Mouse (Mus musculus) left cerebral cortex, adult 9 months (tissue): ENCODE measurements around the gene Ak5.

Source experiments
- DNase-seq, 2 experiments: peaks; one replicate each; pipeline ENCODE4 v3.0.0; 2022; ENCODE audit warnings: low spot score in 2 of 2

The Ak5 gene

GRCm38 (mm10) chr3:152520074-152520473, 148.1 kb downstream of the Ak5 start:
- DNase-seq, result no peak

- no peak for DNase-seq
These were observed 148.6 kb downstream of the Ak5 start for GRCm38 (mm10) chr3:152519556-152519955.

GRCm38 (mm10) chr3:152516569-152516968, 151.6 kb downstream of the Ak5 start:
- DNase-seq, result no peak

GRCm38 (mm10) chr3:152515959-152516358, 152.2 kb downstream of the Ak5 start:
- DNase-seq, result no peak

- DNase-seq, result no peak
These were observed 155.6 kb downstream of the Ak5 start for GRCm38 (mm10) chr3:152512517-152512916.

- no peak for DNase-seq
These were observed 158.9 kb downstream of the Ak5 start for GRCm38 (mm10) chr3:152509268-152509667.

- no peak for DNase-seq
These were observed 159.7 kb downstream of the Ak5 start for GRCm38 (mm10) chr3:152508419-152508993.

GRCm38 (mm10) chr3:152507900-152508299, 160.3 kb downstream of the Ak5 start:
- no peak for DNase-seq

- no peak for DNase-seq
These were observed 169.0 kb downstream of the Ak5 start for GRCm38 (mm10) chr3:152498968-152499696.

- DNase-seq, result no peak
These were observed 170.3 kb downstream of the Ak5 start for GRCm38 (mm10) chr3:152497842-152498241.

- no peak for DNase-seq
These were observed 171.1 kb downstream of the Ak5 start for GRCm38 (mm10) chr3:152497084-152497483.

- no peak for DNase-seq
These were observed 172.7 kb downstream of the Ak5 start for GRCm38 (mm10) chr3:152495415-152495898.

- DNase-seq, result no peak
These were observed 173.3 kb downstream of the Ak5 start for GRCm38 (mm10) chr3:152494667-152495360.

- DNase-seq, result no peak
These were observed 174.3 kb downstream of the Ak5 start for GRCm38 (mm10) chr3:152493813-152494212.

GRCm38 (mm10) chr3:152492241-152492640, 175.9 kb downstream of the Ak5 start:
- no peak for DNase-seq

GRCm38 (mm10) chr3:152490423-152490822, 177.7 kb downstream of the Ak5 start:
- no peak for DNase-seq

- no peak for DNase-seq
These were observed 179.2 kb downstream of the Ak5 start for GRCm38 (mm10) chr3:152488964-152489363.

GRCm38 (mm10) chr3:152484206-152484605, 184.0 kb downstream of the Ak5 start:
- DNase-seq, result peak; percentile 42 to 55

- DNase-seq, result no peak
These were observed 184.4 kb downstream of the Ak5 start for GRCm38 (mm10) chr3:152483800-152484199.

GRCm38 (mm10) chr3:152482182-152482581, 186.0 kb downstream of the Ak5 start:
- no peak for DNase-seq

GRCm38 (mm10) chr3:152480336-152480735, 187.8 kb downstream of the Ak5 start:
- no peak for DNase-seq

GRCm38 (mm10) chr3:152478599-152479435, 189.3 kb downstream of the Ak5 start:
- DNase-seq, result no peak
